Mouse (Mus musculus): Measurements from ENCODE around the gene Bckdk. TPM values are rescaled to one million over a fixed set of nuclear protein-coding genes. Genes with fewer than 3 reads are reported as not detected.
"Not testable (repeated sequence)": the region's sequence is repeated elsewhere in the genome, so short reads cannot be mapped to it uniquely, and the experiment has no call there.

The Bckdk gene
- polyA plus RNA-seq, 1 experiment from 2014 or later, result 155 TPM

DNA sequence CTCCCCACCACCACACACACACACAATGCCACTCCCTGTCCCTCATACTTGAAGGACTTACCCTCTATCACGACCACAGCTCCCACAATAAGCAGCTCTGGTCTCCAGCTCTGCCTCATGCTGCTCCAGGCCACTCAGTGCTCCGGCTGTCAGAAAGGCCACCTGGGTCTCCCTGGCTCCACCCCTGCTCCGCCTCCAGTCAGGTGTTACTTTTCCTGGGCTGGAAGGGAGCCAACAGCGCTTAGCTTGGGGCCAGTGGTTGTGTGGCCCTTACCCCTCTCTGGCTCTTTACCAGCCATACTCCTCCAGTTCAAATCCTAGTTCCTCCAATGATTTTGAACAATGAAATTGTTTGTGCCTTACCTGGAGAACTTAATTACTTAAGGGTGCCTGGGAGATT, 13.1 kb upstream of the Bckdk start, which contains the start of gene Prss53:
Gene Prss53, minus strand, starts transcription at position 173 of the 400 bp plus-strand sequence.
- Histone ChIP-seq H3K27ac (ENCODE audit: low read depth, low read length) (no peak within 1 kb of the TSS), H3K9me3 (ENCODE audit: control insufficient read depth, low read length) (no peaks in the 10 kb centered on the region), H3K4me1 (ENCODE audit: control insufficient read depth, insufficient read depth, low read length) (peaks cover 7% of the 10 kb centered on the region; the same call in 1 of the 2 replicates), H3K36me3 (ENCODE audit: control insufficient read depth, insufficient read depth, low read length) (peaks cover 55% of the 10 kb centered on the region), H3K4me3 (ENCODE audit: low read length) (no peak within 1 kb of the TSS), H3K27me3 (ENCODE audit: control insufficient read depth, insufficient read depth, low read length) (no peaks in the 10 kb centered on the region), H3K4me2 (replicated peaks; ENCODE audit: low read depth, low read length) (no peak within 1 kb of the TSS), H3K9ac (ENCODE audit: low read depth, low read length) (no peak within 1 kb of the TSS; the same call in 1 of the 2 replicates)
- WGBS, result 40% methylated on average over 4 of the region's 4 CpGs
- no peak for ATAC-seq (ENCODE audit: low FRiP score, low TSS enrichment)

DNA sequence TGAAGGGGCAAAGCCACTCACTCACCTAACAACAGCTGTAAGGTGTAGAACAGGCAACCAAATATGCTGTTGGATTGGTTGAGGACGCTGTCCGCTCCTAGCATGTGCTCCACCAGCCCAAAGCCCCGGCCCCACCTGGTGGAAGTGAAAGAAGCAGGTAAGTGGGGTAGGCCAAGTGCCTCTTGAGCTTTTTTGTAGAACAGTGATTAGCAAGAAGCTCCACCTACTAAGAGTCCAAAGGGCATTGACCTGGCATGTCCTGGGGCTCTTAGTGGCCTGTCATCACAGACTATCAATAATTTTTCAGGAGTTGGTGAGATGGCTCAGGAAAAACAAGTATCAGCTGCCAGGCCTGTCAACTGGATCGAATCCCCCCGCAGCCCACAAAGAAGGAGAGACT, 9.4 kb upstream of the Bckdk start:
- ATAC-seq (ENCODE audit: low FRiP score, low TSS enrichment), result no peak
- Histone ChIP-seq H3K36me3 (ENCODE audit: control insufficient read depth, insufficient read depth, low read length) (peaks cover 21% of the 10 kb centered on the region), H3K27me3 (ENCODE audit: control insufficient read depth, insufficient read depth, low read length) (no peaks in the 10 kb centered on the region), H3K9me3 (ENCODE audit: control insufficient read depth, low read length) (no peaks in the 10 kb centered on the region), H3K9ac (ENCODE audit: low read depth, low read length) (peak overlapping the region; percentile 72; the same call in 1 of the 2 replicates), H3K4me3 (ENCODE audit: low read length) (peak overlapping the region; percentile 70), H3K4me2 (replicated peaks; ENCODE audit: low read depth, low read length) (peak overlapping the region; percentile 88), H3K4me1 (ENCODE audit: control insufficient read depth, insufficient read depth, low read length) (peaks cover 7% of the 10 kb centered on the region; the same call in 1 of the 2 replicates), H3K27ac (ENCODE audit: low read depth, low read length) (no peak overlapping the region)
- 56% methylated on average over 5 of the region's 5 CpGs for WGBS

DNA sequence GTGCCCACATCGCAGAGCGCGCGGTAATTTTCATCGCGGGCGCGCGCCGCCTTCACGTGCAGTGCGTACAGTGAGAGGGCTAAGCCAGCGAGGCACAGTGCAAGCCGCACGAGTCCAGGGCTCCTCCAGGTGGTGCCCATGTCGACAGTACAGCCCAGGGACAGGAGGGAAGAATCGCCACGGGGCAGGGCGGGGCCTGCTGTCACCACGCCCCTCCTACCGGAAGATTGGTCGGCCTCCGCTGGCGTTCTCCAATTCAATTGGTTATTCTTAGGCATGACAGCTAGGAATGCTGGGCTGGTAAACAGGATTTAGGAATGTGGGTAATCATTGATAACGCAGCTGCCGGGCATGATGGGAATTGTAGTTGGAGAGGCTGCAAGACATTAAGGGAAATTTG, 8.4 kb upstream of the Bckdk start, which contains the start of the genes Gm21974 and Vkorc1:
Gene Gm21974, minus strand, starts transcription at position 13 of the 400 bp plus-strand sequence.
Gene Vkorc1, minus strand, starts transcription at position 176 of the 400 bp plus-strand sequence.
- Histone ChIP-seq H3K4me2 (replicated peaks; ENCODE audit: low read depth, low read length) (peak within 1 kb of the TSS; percentile 88), H3K9me3 (ENCODE audit: control insufficient read depth, low read length) (no peaks in the 10 kb centered on the region), H3K4me1 (ENCODE audit: control insufficient read depth, insufficient read depth, low read length) (peaks cover 7% of the 10 kb centered on the region; the same call in 1 of the 2 replicates), H3K36me3 (ENCODE audit: control insufficient read depth, insufficient read depth, low read length) (peaks cover 16% of the 10 kb centered on the region; the same call in 1 of the 2 replicates), H3K27ac (ENCODE audit: low read depth, low read length) (peak within 1 kb of the TSS; percentile 71), H3K4me3 (ENCODE audit: low read length) (peak within 1 kb of the TSS; percentile 70), H3K27me3 (ENCODE audit: control insufficient read depth, insufficient read depth, low read length) (no peaks in the 10 kb centered on the region), H3K9ac (ENCODE audit: low read depth, low read length) (peak within 1 kb of the TSS; percentile 72)
- WGBS, result under 1% methylated on average over 26 of the region's 26 CpGs
- ATAC-seq (ENCODE audit: low FRiP score, low TSS enrichment), result peak; percentile 97

DNA sequence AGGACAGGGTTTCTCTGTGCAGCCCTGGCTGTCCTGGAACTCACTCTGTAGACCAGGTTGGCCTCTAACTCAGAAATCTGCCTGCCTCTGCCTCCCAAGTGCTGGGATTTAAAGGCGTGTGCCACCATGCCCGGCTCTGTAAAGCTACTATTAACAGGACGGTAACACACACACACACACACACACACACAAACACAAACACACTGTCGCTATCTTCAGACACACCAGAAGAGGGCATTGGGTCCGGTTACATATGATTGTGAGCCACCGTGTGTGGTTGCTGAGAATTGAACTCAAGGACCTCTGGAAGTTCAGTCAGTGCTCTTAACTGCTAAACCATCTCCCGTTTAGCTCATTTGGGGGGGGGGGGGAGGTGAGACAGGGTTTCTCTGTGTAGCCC, 8.0 kb upstream of the Bckdk start:
- H3K36me3 ChIP-seq (ENCODE audit: control insufficient read depth, insufficient read depth, low read length), result peaks cover 16% of the 10 kb centered on the region; the same call in 1 of the 2 replicates
- not testable (repeated sequence) for H3K9ac ChIP-seq (ENCODE audit: low read depth, low read length); H3K27me3 ChIP-seq (ENCODE audit: control insufficient read depth, insufficient read depth, low read length); H3K4me1 ChIP-seq (ENCODE audit: control insufficient read depth, insufficient read depth, low read length); H3K27ac ChIP-seq (ENCODE audit: low read depth, low read length); H3K9me3 ChIP-seq (ENCODE audit: control insufficient read depth, low read length)
- 62% methylated on average over 7 of the region's 7 CpGs for WGBS
- peak overlapping the region; percentile 88; the same call in 1 of the 2 replicates for H3K4me2 ChIP-seq (replicated peaks; ENCODE audit: low read depth, low read length)
- ATAC-seq (ENCODE audit: low FRiP score, low TSS enrichment), result peak; percentile 4
- peak overlapping the region; percentile 70; the same call in 1 of the 2 replicates for H3K4me3 ChIP-seq (ENCODE audit: low read length)

DNA sequence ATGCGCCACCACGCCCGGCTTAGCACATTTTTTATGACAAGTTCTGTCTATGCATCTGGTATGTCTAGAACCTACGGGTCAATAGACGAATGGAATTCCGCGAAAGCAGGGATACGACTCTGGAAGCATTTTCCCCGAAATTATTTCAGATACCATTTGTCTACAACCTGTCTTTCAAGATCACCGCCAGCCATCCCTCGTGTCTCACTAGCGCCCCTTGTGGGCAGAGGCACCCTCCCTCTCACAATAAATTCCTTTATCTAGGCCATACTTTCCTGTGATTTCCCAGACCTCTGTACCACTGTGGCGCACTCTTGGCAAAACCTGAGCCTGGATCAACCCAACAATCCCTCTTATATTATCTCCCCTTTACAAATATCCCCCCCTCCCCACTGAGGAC, 7.5 kb upstream of the Bckdk start:
- no peak overlapping the region for H3K27ac ChIP-seq (ENCODE audit: low read depth, low read length)
- no peaks in the 10 kb centered on the region for H3K9me3 ChIP-seq (ENCODE audit: control insufficient read depth, low read length)
- H3K36me3 ChIP-seq (ENCODE audit: control insufficient read depth, insufficient read depth, low read length), result peaks cover 16% of the 10 kb centered on the region; the same call in 1 of the 2 replicates
- no peak overlapping the region for H3K9ac ChIP-seq (ENCODE audit: low read depth, low read length)
- WGBS, result 63% methylated on average over 13 of the region's 13 CpGs
- H3K4me1 ChIP-seq (ENCODE audit: control insufficient read depth, insufficient read depth, low read length), result peaks cover 7% of the 10 kb centered on the region; the same call in 1 of the 2 replicates
- H3K4me3 ChIP-seq (ENCODE audit: low read length), result no peak overlapping the region
- no peak overlapping the region for H3K4me2 ChIP-seq (replicated peaks; ENCODE audit: low read depth, low read length)
- ATAC-seq (ENCODE audit: low FRiP score, low TSS enrichment), result no peak
- no peaks in the 10 kb centered on the region for H3K27me3 ChIP-seq (ENCODE audit: control insufficient read depth, insufficient read depth, low read length)

DNA sequence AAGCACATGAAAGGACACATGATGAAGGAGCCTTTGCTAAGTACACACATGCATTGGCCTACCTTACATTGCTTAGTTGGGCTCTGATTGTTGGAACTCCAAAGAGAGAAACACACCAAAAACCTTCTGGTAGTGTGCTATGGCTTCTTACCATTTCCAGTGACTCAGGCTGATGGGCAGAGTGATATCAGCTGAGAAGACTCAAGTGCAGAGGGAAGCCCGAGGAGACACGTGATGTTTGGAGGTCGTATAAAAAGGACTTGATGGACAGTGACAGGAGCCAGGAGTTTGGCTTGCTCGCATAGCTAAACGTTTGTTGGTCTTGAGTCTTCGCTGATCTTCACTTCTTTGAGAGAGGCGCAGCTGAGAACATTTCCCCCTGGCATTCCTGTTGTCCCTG, 6.3 kb upstream of the Bckdk start:
- Histone ChIP-seq H3K27ac (ENCODE audit: low read depth, low read length) (no peak overlapping the region), H3K9me3 (ENCODE audit: control insufficient read depth, low read length) (no peaks in the 10 kb centered on the region), H3K27me3 (ENCODE audit: control insufficient read depth, insufficient read depth, low read length) (no peaks in the 10 kb centered on the region), H3K4me3 (ENCODE audit: low read length) (no peak overlapping the region), H3K36me3 (ENCODE audit: control insufficient read depth, insufficient read depth, low read length) (peaks cover 11% of the 10 kb centered on the region; the same call in 1 of the 2 replicates), H3K4me2 (replicated peaks; ENCODE audit: low read depth, low read length) (no peak overlapping the region), H3K4me1 (ENCODE audit: control insufficient read depth, insufficient read depth, low read length) (peaks cover 7% of the 10 kb centered on the region; the same call in 1 of the 2 replicates), H3K9ac (ENCODE audit: low read depth, low read length) (no peak overlapping the region)
- ATAC-seq (ENCODE audit: low FRiP score, low TSS enrichment), result no peak
- 90% methylated on average over 7 of the region's 7 CpGs for WGBS

DNA sequence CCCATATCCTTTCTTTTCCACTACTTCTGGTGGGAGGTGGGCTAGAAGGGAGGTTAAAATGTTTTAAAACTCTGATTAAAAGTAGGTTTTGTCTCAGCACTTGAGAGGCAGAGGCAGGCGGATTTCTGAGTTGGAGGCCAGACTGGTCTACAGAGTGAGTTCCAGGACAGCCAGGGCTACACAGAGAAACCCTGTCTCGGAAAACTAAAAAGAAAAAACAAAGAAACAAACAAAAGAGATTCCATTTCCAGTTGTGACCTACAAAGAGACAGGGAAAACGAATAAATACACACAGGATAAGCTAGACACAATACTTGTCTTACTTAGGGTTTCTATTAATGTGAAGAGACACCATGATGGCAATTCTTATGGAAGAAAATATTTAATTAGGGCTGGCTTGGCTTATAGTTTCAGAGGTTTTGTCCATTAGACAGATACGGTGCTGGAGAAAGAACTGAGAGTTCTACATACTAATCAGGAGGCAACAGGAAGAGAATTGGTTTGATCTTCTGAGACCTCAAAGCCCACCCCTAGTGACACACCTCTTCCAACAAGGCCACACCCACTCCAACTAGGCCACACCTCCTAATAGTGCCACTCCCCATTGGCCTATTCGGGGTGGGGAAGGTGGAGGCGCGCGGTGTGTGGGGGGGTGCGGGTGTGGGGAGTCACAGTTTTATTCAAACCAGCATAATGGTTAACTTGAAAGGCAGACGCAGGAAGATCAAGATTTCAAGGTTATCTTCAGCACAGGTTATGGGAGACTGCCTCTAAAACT, 5.5 kb upstream of the Bckdk start:
- no peaks in the 10 kb centered on the region for H3K9me3 ChIP-seq (ENCODE audit: control insufficient read depth, low read length)
- H3K27me3 ChIP-seq (ENCODE audit: control insufficient read depth, insufficient read depth, low read length), result no peaks in the 10 kb centered on the region
- WGBS, result 44% methylated on average over 10 of the region's 10 CpGs
- H3K4me1 ChIP-seq (ENCODE audit: control insufficient read depth, insufficient read depth, low read length), result peaks cover 7% of the 10 kb centered on the region; the same call in 1 of the 2 replicates
- H3K9ac ChIP-seq (ENCODE audit: low read depth, low read length), result no peak overlapping the region
- no peak for ATAC-seq (ENCODE audit: low FRiP score, low TSS enrichment)
- H3K4me3 ChIP-seq (ENCODE audit: low read length), result no peak overlapping the region
- H3K36me3 ChIP-seq (ENCODE audit: control insufficient read depth, insufficient read depth, low read length), result 0 out of 2 replicates have a peak, but pooled peaks cover 5% of the 10 kb centered on the region
- H3K27ac ChIP-seq (ENCODE audit: low read depth, low read length), result no peak overlapping the region
- H3K4me2 ChIP-seq (replicated peaks; ENCODE audit: low read depth, low read length), result no peak overlapping the region

DNA sequence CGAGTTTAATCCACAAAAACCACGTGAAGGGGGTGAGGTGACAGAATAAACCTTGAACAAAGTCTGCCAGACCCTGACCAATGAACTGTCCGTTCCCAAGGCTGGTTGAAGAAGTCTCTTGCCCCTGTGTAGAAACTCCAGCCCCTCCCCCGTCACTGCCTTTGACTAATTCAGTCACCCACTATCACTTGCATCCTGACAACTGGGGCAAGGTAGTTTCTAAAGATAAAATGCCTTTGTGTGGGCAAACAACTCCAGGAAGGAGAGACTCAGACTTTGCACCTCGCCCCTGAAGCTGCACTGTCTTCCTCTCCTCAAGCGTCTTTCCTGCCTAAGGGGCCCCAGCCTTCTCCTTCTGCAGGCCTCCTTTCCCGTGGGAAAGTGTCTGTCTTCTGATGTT, 3.9 kb upstream of the Bckdk start:
- no peak for ATAC-seq (ENCODE audit: low FRiP score, low TSS enrichment)
- Histone ChIP-seq H3K4me1 (ENCODE audit: control insufficient read depth, insufficient read depth, low read length) (peaks cover 5% of the 10 kb centered on the region), H3K9ac (ENCODE audit: low read depth, low read length) (no peak overlapping the region), H3K4me2 (replicated peaks; ENCODE audit: low read depth, low read length) (no peak overlapping the region), H3K36me3 (ENCODE audit: control insufficient read depth, insufficient read depth, low read length) (peaks cover 2% of the 10 kb centered on the region; the same call in 1 of the 2 replicates), H3K4me3 (ENCODE audit: low read length) (no peak overlapping the region), H3K9me3 (ENCODE audit: control insufficient read depth, low read length) (no peaks in the 10 kb centered on the region), H3K27me3 (ENCODE audit: control insufficient read depth, insufficient read depth, low read length) (no peaks in the 10 kb centered on the region), H3K27ac (ENCODE audit: low read depth, low read length) (no peak overlapping the region)
- 37% methylated on average over 7 of the region's 7 CpGs for WGBS

DNA sequence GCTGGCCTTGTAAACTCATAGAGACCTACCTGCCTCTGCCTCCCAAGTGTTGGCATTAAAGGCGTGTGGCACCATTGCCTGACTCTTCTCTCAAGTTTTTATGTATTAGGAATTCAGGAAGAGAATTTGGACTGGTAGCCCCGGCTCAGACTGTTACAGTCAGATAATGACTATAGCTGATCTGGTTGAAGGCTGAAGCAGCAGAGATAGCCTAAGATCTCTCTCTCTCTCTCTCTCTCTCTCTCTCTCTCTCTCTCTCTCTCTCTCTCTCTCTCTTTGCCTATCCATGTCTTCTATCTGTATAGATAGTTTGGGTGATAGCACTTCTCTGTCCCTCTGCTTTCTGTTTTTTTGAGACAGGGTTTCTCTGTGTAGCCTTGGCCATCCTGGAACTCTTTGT, 2.1 kb upstream of the Bckdk start:
- no peak overlapping the region for H3K4me2 ChIP-seq (replicated peaks; ENCODE audit: low read depth, low read length)
- no peak overlapping the region for H3K27ac ChIP-seq (ENCODE audit: low read depth, low read length)
- peaks cover 7% of the 10 kb centered on the region for H3K4me1 ChIP-seq (ENCODE audit: control insufficient read depth, insufficient read depth, low read length)
- no peak overlapping the region for H3K9ac ChIP-seq (ENCODE audit: low read depth, low read length)
- ATAC-seq (ENCODE audit: low FRiP score, low TSS enrichment), result no peak
- 86% methylated on average over 2 of the region's 2 CpGs for WGBS
- H3K27me3 ChIP-seq (ENCODE audit: control insufficient read depth, insufficient read depth, low read length), result no peaks in the 10 kb centered on the region
- H3K36me3 ChIP-seq (ENCODE audit: control insufficient read depth, insufficient read depth, low read length), result peaks cover 19% of the 10 kb centered on the region
- no peak overlapping the region for H3K4me3 ChIP-seq (ENCODE audit: low read length)
- no peaks in the 10 kb centered on the region for H3K9me3 ChIP-seq (ENCODE audit: control insufficient read depth, low read length)

All from kidney, embryonic 14.5 days (tissue).